Mouse (Mus musculus): ENCODE results near the gene Scn4a.

DNA sequence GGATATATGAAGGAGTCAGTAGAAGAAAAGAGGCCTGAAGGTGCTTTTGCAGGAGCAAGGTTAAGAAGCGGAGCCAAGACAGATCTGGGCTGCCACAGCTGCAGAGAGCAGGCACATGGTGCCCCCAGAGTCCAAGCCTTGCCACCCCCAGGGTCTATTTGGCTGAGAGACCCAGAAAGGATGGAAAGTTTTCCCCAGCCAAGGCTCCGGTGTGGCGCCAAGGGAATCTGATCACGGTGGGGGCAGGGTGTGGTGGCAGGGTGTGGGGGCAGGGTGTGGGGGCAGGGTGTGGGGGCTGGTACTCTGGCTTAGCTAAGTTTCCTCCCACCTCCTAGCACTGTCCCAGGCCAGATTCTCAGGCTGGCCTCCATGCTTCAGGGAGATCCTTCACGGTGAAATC is 24.6 kb downstream of the Scn4a start:
- no peak for TF ChIP-seq GATA1 (IDR thresholded peaks at IDR 0.05; ENCODE audit: borderline replicate concordance, low read length)
- no peak for TF ChIP-seq CTCF (IDR thresholded peaks at IDR 0.05; ENCODE audit: low read depth, low read length)
- TF ChIP-seq TAL1 (conservative IDR thresholded peaks at IDR 0.05; ENCODE audit: low read depth, low read length) = no peak
- TF ChIP-seq POLR2AphosphoS5 (IDR thresholded peaks at IDR 0.05; ENCODE audit: insufficient replicate concordance, low read depth, low read length) = no peak
